Mouse (Mus musculus) fibroblast of lung, adult 2 months (primary cell): ENCODE data around the gene Kcnj12.

ENCODE experiments used
- DNase-seq: peaks from one replicate; pipeline ENCODE4 v3.0.0-alpha.2; 2011; ENCODE audit warnings: low read depth

Kcnj12 gene

GRCm38 (mm10) chr11:61024996-61025395, 2.6 kb downstream of the Kcnj12 start:
- no peak for DNase-seq

GRCm38 (mm10) chr11:61025594-61025993, 3.2 kb downstream of the Kcnj12 start:
- DNase-seq, result no peak

GRCm38 (mm10) chr11:61026381-61026780, 4.0 kb downstream of the Kcnj12 start:
- no peak for DNase-seq

GRCm38 (mm10) chr11:61027160-61027559, 4.8 kb downstream of the Kcnj12 start:
- no peak for DNase-seq

- DNase-seq, result no peak
Observed at GRCm38 (mm10) chr11:61028211-61028950, 6.0 kb downstream of the Kcnj12 start.

- no peak for DNase-seq
Observed at GRCm38 (mm10) chr11:61029116-61029740, 6.9 kb downstream of the Kcnj12 start.

- no peak for DNase-seq
Observed at GRCm38 (mm10) chr11:61029864-61030595, 7.7 kb downstream of the Kcnj12 start.

- DNase-seq, result no peak
Observed at GRCm38 (mm10) chr11:61031137-61031536, 8.8 kb downstream of the Kcnj12 start.

- DNase-seq, result no peak
Observed at GRCm38 (mm10) chr11:61031658-61032445, 9.5 kb downstream of the Kcnj12 start.

GRCm38 (mm10) chr11:61032481-61032880, 10.1 kb downstream of the Kcnj12 start:
- DNase-seq, result no peak

GRCm38 (mm10) chr11:61033160-61033559, 10.8 kb downstream of the Kcnj12 start:
- DNase-seq, result no peak

GRCm38 (mm10) chr11:61036639-61037038, 14.3 kb downstream of the Kcnj12 start:
- no peak for DNase-seq

GRCm38 (mm10) chr11:61038277-61038782, 16.0 kb downstream of the Kcnj12 start:
- DNase-seq, result no peak

GRCm38 (mm10) chr11:61040856-61041652, 18.7 kb downstream of the Kcnj12 start:
- DNase-seq, result no peak

GRCm38 (mm10) chr11:61042593-61042992, 20.2 kb downstream of the Kcnj12 start:
- no peak for DNase-seq

GRCm38 (mm10) chr11:61043055-61043992, 21.0 kb downstream of the Kcnj12 start:
- DNase-seq, result no peak

GRCm38 (mm10) chr11:61044741-61045140, 22.4 kb downstream of the Kcnj12 start:
- no peak for DNase-seq

GRCm38 (mm10) chr11:61047441-61047840, 25.1 kb downstream of the Kcnj12 start:
- DNase-seq, result no peak

- no peak for DNase-seq
Observed at GRCm38 (mm10) chr11:61051151-61051550, 28.8 kb downstream of the Kcnj12 start.

- DNase-seq, result no peak
Observed at GRCm38 (mm10) chr11:61056871-61057270, 34.5 kb downstream of the Kcnj12 start.
